9 mouse cellular contexts compared by ENCODE assay signal in genomic region chr19:47674419-47674818, GRCm38 (mm10). TPM values are rescaled to one million over a fixed set of nuclear protein-coding genes. Genes with fewer than 3 reads are reported as not detected.
DNase-seq lines count a peak whose midpoint lies in the region; ATAC-seq and TF ChIP-seq lines count a peak whose summit lies in the region.
"Had no signal": no experiment of that assay in that cellular context is flagged by ENCODE, and none has a peak within 500 bp of the region (broad histone marks: within the 10 kb centered on the region; RNA-seq: fewer than 3 reads in every experiment).

No protein-coding gene starts in this region.

- no peaks in the 10 kb centered on the region for H3K9me3 ChIP-seq in hindbrain, embryonic 10.5 days
- no peaks in the 10 kb centered on the region for H3K9me3 ChIP-seq in hindbrain, embryonic 16.5 days (ENCODE audit: control insufficient read depth, low read length)
- no peaks in the 10 kb centered on the region for H3K9me3 ChIP-seq in hindbrain, embryonic 12.5 days (replicated peaks)
- H3K9me3 ChIP-seq: liver, embryonic 15.5 days had no signal

- H3K79me3 ChIP-seq in C2C12 (ENCODE audit: low read depth): no peaks in the 10 kb centered on the region

- H3K27me3 ChIP-seq in hindbrain, embryonic 10.5 days (ENCODE audit: insufficient read depth, poor library complexity, severe bottlenecking): no peaks in the 10 kb centered on the region
- H3K27me3 ChIP-seq in hindbrain, embryonic 16.5 days (replicated peaks; ENCODE audit: control insufficient read depth, insufficient read depth, low read length): no peaks in the 10 kb centered on the region
- no peaks in the 10 kb centered on the region for H3K27me3 ChIP-seq in C2C12 (ENCODE audit: control insufficient read depth, insufficient read depth, insufficient read length)
- no peaks in the 10 kb centered on the region for H3K27me3 ChIP-seq in hindbrain, embryonic 12.5 days
- H3K27me3 ChIP-seq: liver, embryonic 15.5 days had no signal

- peak; percentile 12 for TF ChIP-seq CTCF in C2C12 (IDR thresholded peaks at IDR 0.05; ENCODE audit: control insufficient read depth, insufficient read depth, insufficient read length)

- no peak overlapping the region for H3ac ChIP-seq in C2C12 (ENCODE audit: control insufficient read depth, insufficient read length, low read depth)

- no peak overlapping the region for H3K4me2 ChIP-seq in hindbrain, embryonic 16.5 days (ENCODE audit: low read length)
- no peak overlapping the region for H3K4me2 ChIP-seq in hindbrain, embryonic 12.5 days (replicated peaks)
- H3K4me2 ChIP-seq: liver, embryonic 15.5 days had no signal

- no peaks in the 10 kb centered on the region for H3K79me2 ChIP-seq in C2C12 (ENCODE audit: control insufficient read depth, insufficient read depth)

- no peaks in the 10 kb centered on the region for H3K36me3 ChIP-seq in hindbrain, embryonic 10.5 days
- no peaks in the 10 kb centered on the region for H3K36me3 ChIP-seq in hindbrain, embryonic 16.5 days (ENCODE audit: control insufficient read depth, insufficient read depth, low read length)
- no peaks in the 10 kb centered on the region for H3K36me3 ChIP-seq in C2C12 (ENCODE audit: control insufficient read depth, insufficient read depth)
- no peaks in the 10 kb centered on the region for H3K36me3 ChIP-seq in hindbrain, embryonic 12.5 days
- H3K36me3 ChIP-seq: liver, embryonic 15.5 days had no signal

- ATAC-seq in hindbrain, embryonic 16.5 days: no peak
- peak; percentile 58; the same call in 1 of the 2 replicates for ATAC-seq in erythroid progenitor cell, adult 5-6 weeks (replicated peaks; ENCODE audit: low FRiP score, poor library complexity, severe bottlenecking)
- no peak for ATAC-seq in hindbrain, embryonic 12.5 days (ENCODE audit: low FRiP score)

- no peak overlapping the region for H3K9ac ChIP-seq in hindbrain, embryonic 16.5 days (ENCODE audit: low read depth, low read length)
- no peak overlapping the region for H3K9ac ChIP-seq in hindbrain, embryonic 12.5 days
- H3K9ac ChIP-seq: liver, embryonic 15.5 days had no signal

- H3K27ac ChIP-seq in hindbrain, embryonic 10.5 days: no peak overlapping the region
- no peak overlapping the region for H3K27ac ChIP-seq in hindbrain, embryonic 16.5 days (ENCODE audit: low read depth, low read length)
- no peak overlapping the region for H3K27ac ChIP-seq in hindbrain, embryonic 12.5 days
- H3K27ac ChIP-seq: liver, embryonic 15.5 days had no signal

- no peak overlapping the region for H3K4me3 ChIP-seq in hindbrain, embryonic 10.5 days
- H3K4me3 ChIP-seq in hindbrain, embryonic 16.5 days (ENCODE audit: low read length): no peak overlapping the region
- no peak overlapping the region for H3K4me3 ChIP-seq in C2C12 (ENCODE audit: insufficient read depth, poor library complexity, severe bottlenecking)
- H3K4me3 ChIP-seq in hindbrain, embryonic 12.5 days: no peak overlapping the region
- H3K4me3 ChIP-seq: liver, embryonic 15.5 days had no signal

- peak; percentile 55 for DNase-seq in hindbrain, embryonic 10.5 days (ENCODE audit: low spot score)
- DNase-seq in R1 (ENCODE audit: low read depth, low spot score): peak; percentile 72
- DNase-seq in lung, postnatal 25 days (ENCODE audit: low spot score): peak; percentile 46
- peak; percentile 37 to 52 for DNase-seq in thymus, postnatal 36 days

- H3K4me1 ChIP-seq in hindbrain, embryonic 10.5 days (replicated peaks): no peaks in the 10 kb centered on the region
- no peaks in the 10 kb centered on the region for H3K4me1 ChIP-seq in hindbrain, embryonic 16.5 days (ENCODE audit: control insufficient read depth, insufficient read depth, low read depth, low read length)
- H3K4me1 ChIP-seq in hindbrain, embryonic 12.5 days: no peaks in the 10 kb centered on the region
- H3K4me1 ChIP-seq: liver, embryonic 15.5 days had no signal

- WGBS in hindbrain, embryonic 10.5 days: 38% methylated on average over 8 of the region's 8 CpGs
- WGBS in hindbrain, embryonic 16.5 days: 41% methylated on average over 8 of the region's 8 CpGs
- WGBS in hindbrain, embryonic 12.5 days: 40% methylated on average over 8 of the region's 8 CpGs

TF ChIP-seq in C2C12, 6 proteins besides CTCF, POLR2A, EP300 and RAD21:
- TF ChIP-seq CEBPB (IDR thresholded peaks at IDR 0.05; ENCODE audit: low read depth) (no peak), MYOD1 (IDR thresholded peaks at IDR 0.05; ENCODE audit: control insufficient read depth, insufficient read length, low read depth) (no peak), MYOG (IDR thresholded peaks at IDR 0.05; ENCODE audit: control insufficient read depth, extremely low read depth, insufficient read length) (no peak), USF1 (IDR thresholded peaks at IDR 0.05; ENCODE audit: low read depth) (no peak), MAX (IDR thresholded peaks at IDR 0.05) (no peak), FOSL1 (IDR thresholded peaks at IDR 0.05; ENCODE audit: insufficient read depth, low read length, poor library complexity, severe bottlenecking) (no peak)
TF ChIP-seq in C2C12: peak in this region for 0.

RNA-seq across cellular contexts. Expression of gene Col17a1, which starts 17.5 kb away (rescaled TPM):
- polyA plus RNA-seq in hindbrain, embryonic 10.5 days (2016; fragmentation: Nextera tagmentation; extraction: Ambion mirVana): 0.19 and 0.30 TPM in 2 replicates
- 0.39 and 0.44 TPM in 2 replicates for polyA plus RNA-seq in hindbrain, embryonic 16.5 days (2015; fragmentation: Nextera tagmentation; extraction: Ambion mirVana)
- polyA plus RNA-seq in C2C12 (2012; fragmentation: generic; extraction: Trizol): 0.13 TPM
- not detected in 2 replicates for total RNA-seq in erythroid progenitor cell, adult 5-6 weeks (2015; ENCODE audit: low replicate concordance)
- total RNA-seq in erythroid progenitor cell, adult 5-6 weeks (2017; ENCODE audit: low replicate concordance): not detected in 2 replicates
- 0.66 and 1.2 TPM in 2 replicates for polyA plus RNA-seq in hindbrain, embryonic 12.5 days (2016; fragmentation: Nextera tagmentation; extraction: Ambion mirVana)

RNA-seq across cellular contexts. Expression of gene Sfr1, which starts 57.1 kb away (rescaled TPM):
- polyA plus RNA-seq in hindbrain, embryonic 10.5 days (2016; fragmentation: Nextera tagmentation; extraction: Ambion mirVana): 211 and 264 TPM in 2 replicates
- 157 and 163 TPM in 2 replicates for polyA plus RNA-seq in hindbrain, embryonic 16.5 days (2015; fragmentation: Nextera tagmentation; extraction: Ambion mirVana)
- 74.9 TPM for polyA plus RNA-seq in C2C12 (2012; fragmentation: generic; extraction: Trizol)
- 44.3 and 44.9 TPM in 2 replicates for total RNA-seq in erythroid progenitor cell, adult 5-6 weeks (2015; ENCODE audit: low replicate concordance)
- total RNA-seq in erythroid progenitor cell, adult 5-6 weeks (2017; ENCODE audit: low replicate concordance): 31.9 and 63.3 TPM in 2 replicates
- polyA plus RNA-seq in hindbrain, embryonic 12.5 days (2016; fragmentation: Nextera tagmentation; extraction: Ambion mirVana): 249 and 263 TPM in 2 replicates
